Mouse (Mus musculus): ENCODE results near the gene Fam184b.

The Fam184b gene

GRCm38 (mm10) chr5:45595363-45596039 is 43.9 kb downstream of the Fam184b start:
- no peak for DNase-seq (ENCODE audit: low spot score in 2 of 2)

- no peak for DNase-seq (ENCODE audit: low spot score in 2 of 2)
Measured at GRCm38 (mm10) chr5:45593276-45593675, 46.1 kb downstream of the Fam184b start.

- no peak for DNase-seq (ENCODE audit: low spot score in 2 of 2)
Measured at GRCm38 (mm10) chr5:45590094-45590493, 49.3 kb downstream of the Fam184b start.

- no peak for DNase-seq (ENCODE audit: low spot score in 2 of 2)
Measured at GRCm38 (mm10) chr5:45584601-45585000, 54.8 kb downstream of the Fam184b start.

- no peak for DNase-seq (ENCODE audit: low spot score in 2 of 2)
Measured at GRCm38 (mm10) chr5:45580279-45580678, 59.1 kb downstream of the Fam184b start.

GRCm38 (mm10) chr5:45577376-45577775 is 62.0 kb downstream of the Fam184b start:
- no peak for DNase-seq (ENCODE audit: low spot score in 2 of 2)

- no peak for DNase-seq (ENCODE audit: low spot score in 2 of 2)
Measured at GRCm38 (mm10) chr5:45576716-45577115, 62.7 kb downstream of the Fam184b start.

- no peak for DNase-seq (ENCODE audit: low spot score in 2 of 2)
Measured at GRCm38 (mm10) chr5:45572816-45573215, 66.6 kb downstream of the Fam184b start.

- DNase-seq (ENCODE audit: low spot score in 2 of 2) = no peak
Measured at GRCm38 (mm10) chr5:45565829-45566228, 73.6 kb downstream of the Fam184b start.

- no peak for DNase-seq (ENCODE audit: low spot score in 2 of 2)
Measured at GRCm38 (mm10) chr5:45564054-45564453, 75.4 kb downstream of the Fam184b start.

GRCm38 (mm10) chr5:45549586-45549985 is 89.8 kb downstream of the Fam184b start:
- DNase-seq (ENCODE audit: low spot score in 2 of 2) = no peak

GRCm38 (mm10) chr5:45543374-45543773 is 96.0 kb downstream of the Fam184b start:
- no peak for DNase-seq (ENCODE audit: low spot score in 2 of 2)

- no peak for DNase-seq (ENCODE audit: low spot score in 2 of 2)
Measured at GRCm38 (mm10) chr5:45539502-45539901, 99.9 kb downstream of the Fam184b start.

- no peak for DNase-seq (ENCODE audit: low spot score in 2 of 2)
Measured at GRCm38 (mm10) chr5:45535177-45535576, 104.2 kb downstream of the Fam184b start.

GRCm38 (mm10) chr5:45534319-45535098 is 104.9 kb downstream of the Fam184b start:
- peak; percentile 52 to 58 for DNase-seq (ENCODE audit: low spot score in 2 of 2)

GRCm38 (mm10) chr5:45529696-45530095 is 109.7 kb downstream of the Fam184b start:
- DNase-seq (ENCODE audit: low spot score in 2 of 2) = no peak

GRCm38 (mm10) chr5:45526338-45526737 is 113.1 kb downstream of the Fam184b start:
- DNase-seq (ENCODE audit: low spot score in 2 of 2) = no peak

- no peak for DNase-seq (ENCODE audit: low spot score in 2 of 2)
Measured at GRCm38 (mm10) chr5:45525101-45525500, 114.3 kb downstream of the Fam184b start.

- no peak for DNase-seq (ENCODE audit: low spot score in 2 of 2)
Measured at GRCm38 (mm10) chr5:45521601-45522000, 117.8 kb downstream of the Fam184b start.

- no peak for DNase-seq (ENCODE audit: low spot score in 2 of 2)
Measured at GRCm38 (mm10) chr5:45520809-45521110, 118.7 kb downstream of the Fam184b start.

GRCm38 (mm10) chr5:45519960-45520808 is 119.2 kb downstream of the Fam184b start, which contains the start of gene Med28:
Med28 (plus strand) TSS chr5:45520229.
- DNase-seq (ENCODE audit: low spot score in 2 of 2) = peak; percentile 89 to 90

GRCm38 (mm10) chr5:45515151-45515743 is 124.2 kb downstream of the Fam184b start:
- DNase-seq (ENCODE audit: low spot score in 2 of 2) = no peak
